Mouse (Mus musculus) kidney, postnatal 36 days (tissue): Measurements from ENCODE around the gene Olfr1417.

Source experiments
- DNase-seq, 2 experiments: peaks; one replicate each; pipeline ENCODE4 v3.0.0; 2021 to 2022; ENCODE audit warnings: mixed read lengths in 2 of 2

Gene Olfr1417

DNA sequence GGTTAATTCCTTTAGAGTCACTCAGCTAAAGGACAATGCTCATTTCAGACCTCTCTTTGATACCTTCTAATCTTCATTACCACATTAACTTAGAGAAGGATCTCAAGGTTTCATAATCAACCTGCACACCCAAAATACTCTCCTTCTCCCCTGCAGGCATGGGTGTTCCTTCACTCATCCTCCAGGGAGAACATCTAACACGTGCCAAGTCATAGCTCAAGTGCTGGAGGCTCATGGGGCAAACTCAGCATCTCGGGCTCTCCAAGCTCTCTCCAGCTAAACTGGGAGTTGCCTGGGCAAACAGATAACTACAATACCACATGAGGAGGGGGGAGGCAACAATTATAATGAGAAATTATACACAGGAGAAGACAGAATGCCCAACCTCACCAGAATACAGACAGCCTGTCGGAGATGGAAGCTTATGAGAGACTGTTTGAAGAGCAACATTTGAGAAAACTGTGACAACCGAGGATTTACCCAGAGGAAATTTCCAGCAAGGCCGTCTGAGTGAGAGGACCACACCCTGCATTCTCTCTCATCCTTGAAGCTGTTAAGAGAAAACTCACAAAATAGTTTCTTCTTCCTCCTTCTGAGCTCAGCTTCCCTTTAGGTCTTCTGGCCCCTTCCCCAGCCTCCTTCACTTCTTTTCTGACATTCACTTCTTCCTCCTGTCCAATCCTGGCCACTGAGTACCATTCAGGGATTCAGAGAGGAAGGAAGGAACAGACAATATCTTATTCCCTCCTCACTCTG is 28.8 kb downstream of the Olfr1417 start:
- DNase-seq = no peak

DNA sequence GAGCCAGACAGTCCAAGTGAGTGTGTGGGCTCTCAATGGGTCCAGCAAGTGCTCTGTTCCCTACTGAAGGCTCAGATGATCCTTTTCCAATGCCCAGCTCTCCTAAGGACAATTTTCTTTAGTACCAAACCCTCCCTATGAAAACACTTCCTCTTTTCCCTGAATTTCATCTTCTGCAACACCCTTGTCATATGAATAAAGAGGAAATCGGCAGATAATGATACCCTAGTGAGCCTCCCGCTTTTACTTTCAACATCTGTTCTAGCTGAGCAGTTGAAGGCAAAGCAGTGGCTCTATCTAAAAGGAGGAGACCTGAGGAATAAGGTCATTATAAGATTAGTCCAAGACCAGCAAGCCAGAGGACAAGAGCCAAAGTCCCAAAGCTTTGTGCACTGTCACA is 30.6 kb downstream of the Olfr1417 start:
- no peak for DNase-seq

DNA sequence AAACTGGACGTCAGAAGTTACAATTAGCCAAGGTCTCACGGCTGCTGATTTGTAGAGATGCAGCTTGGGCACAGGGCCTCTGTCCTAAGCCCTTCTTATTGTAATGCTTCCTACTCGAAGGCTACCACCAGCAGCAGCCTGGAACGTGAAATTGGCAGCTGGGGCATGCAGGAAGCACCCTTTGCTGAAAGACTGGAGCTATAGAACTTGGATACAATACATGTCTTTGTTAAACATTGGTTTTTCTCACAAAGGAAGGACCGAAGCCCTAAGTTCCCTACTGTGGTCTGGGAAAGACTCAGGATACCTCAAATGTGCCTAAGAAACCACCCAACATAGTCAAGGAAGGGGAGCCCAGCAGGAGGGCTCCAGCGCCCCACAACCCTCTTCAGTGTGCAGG is 31.2 kb downstream of the Olfr1417 start:
- no peak for DNase-seq

DNA sequence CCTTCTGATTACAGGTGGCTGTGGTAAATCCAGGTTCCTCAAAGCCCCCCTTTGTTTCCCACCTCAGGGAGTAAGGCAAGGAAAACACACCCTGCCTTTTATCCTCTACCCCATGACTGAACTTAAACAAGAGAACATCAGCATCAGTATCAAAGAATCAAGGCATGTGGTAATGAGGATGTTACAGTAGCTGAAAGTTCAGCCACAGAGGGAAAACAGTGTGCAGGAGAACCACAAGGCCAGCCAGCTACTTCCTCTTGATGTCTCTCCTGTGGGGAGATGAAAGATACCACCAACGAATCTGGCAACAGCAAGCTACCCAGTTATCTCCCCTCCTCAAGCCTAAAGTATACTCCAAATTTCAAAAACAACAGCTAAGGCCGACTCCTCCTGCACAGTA is 31.8 kb downstream of the Olfr1417 start:
- DNase-seq = no peak

DNA sequence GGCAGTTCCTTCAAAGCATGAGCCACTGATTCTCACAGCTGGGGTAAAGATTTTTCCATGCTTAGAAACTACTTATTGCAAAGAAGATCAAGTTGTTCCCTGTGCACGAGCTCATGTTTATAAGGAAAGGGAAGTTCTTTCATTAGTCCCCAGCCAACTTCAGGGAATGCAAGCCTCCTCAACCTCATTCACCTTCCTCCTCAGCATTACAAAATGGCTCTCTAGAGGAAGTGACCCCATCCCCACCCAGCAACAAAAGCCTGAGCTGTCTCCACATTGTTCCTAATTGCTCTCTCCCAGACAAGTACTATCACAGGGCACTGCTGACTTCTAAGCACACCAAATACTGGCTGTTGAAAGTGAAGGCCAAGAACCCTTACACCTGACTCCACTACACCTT is 34.6 kb downstream of the Olfr1417 start:
- DNase-seq = no peak

DNA sequence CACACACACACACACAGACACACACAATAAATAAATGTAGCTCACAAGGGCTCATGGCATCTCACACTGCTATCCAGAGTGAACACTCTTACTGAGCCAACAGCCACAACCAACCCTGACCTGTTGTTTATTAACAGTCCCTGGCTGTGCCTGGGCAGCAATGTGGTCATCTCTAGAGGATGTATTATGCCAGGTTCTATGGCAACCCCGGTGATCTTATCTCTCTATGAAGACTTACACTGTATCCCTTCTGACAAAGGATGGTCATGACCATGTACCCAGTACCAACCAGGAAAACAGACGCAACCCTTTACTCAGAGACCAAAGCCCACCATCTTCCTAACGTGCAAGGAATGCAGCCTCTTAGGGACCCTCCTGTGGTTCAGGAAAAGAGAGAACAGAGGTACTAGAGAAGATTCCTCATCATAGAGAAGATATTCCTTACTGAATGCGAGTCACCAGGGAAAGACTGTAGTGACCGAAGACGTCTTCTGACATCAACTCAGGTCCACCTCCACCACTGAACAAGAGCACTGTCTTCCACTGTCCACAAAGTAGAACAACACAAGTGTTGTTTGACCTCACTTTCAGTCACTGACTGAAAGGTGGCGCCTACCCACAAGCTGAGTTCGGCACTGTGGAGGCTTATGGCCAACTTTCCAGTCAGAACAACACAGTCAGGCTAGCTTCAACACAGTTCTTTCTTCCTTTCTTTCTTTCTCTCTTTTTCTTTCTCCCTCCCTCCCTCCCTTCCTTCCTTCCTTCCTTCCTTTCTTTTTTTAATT is 38.3 kb downstream of the Olfr1417 start:
- peak; percentile 16 to 18 for DNase-seq

DNA sequence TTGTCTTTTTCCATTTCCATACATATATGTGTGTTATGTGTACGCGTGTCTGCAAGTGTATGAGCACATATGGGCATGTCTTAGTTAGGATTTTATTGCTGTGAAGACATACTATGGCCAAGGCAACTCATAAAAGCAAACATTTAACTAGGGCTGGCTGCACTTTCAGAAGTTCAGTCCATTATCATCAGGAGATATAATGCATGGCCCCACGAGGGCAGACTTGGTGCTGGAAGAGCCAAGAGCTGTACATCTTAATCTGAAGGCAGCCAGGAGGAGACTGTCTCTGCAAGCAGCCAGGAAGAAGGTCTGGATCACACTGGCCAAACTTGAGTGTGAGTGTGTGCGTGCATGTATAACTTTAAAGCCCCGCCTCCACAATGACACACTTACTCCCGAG is 44.6 kb downstream of the Olfr1417 start:
- DNase-seq = no peak

DNA sequence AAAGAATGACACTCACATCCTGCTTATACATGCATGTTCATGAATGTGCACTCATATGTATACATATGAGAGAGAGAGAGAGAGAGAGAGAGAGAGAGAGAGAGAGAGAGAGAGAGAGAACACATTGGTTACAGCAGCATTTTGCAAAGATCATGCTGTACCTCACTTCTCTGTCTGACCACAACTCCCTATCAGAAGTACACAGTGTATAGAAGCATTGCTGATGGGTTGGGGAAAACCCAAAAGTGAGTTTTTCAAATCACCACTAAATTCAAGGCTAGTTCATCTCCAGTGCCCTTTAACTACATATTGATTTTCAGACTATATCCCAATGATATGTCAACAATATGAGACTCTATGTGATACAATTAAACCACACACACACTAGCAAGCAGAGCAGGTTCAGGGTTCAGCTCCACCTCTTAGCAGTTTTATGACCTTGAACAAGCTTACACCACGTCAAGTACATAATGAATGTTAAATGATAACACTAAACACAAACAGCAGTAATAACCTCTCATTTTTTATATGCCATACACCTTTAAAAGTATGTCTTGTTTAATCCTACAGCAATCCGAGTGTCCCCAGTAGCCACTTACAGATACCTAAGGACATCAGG is 45.2 kb downstream of the Olfr1417 start:
- no peak for DNase-seq

DNA sequence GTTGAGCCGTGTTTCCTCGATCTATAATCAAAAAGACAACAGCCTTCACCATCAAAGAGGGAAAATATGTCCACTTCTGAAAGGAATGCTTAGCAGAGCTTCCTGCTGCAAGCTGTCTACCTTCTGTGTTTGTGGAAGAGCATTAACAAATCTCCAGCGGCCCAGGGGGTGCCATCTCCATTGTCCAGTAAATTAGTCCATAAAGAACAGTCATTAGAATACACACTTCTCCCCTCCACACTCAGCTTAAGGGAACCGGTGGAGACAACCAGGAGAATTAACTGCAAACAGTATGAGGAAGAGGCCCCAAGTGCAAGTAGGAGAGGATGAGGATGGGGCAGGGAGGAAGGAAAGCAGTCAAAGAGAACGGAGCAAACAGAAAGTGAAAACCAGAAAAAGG is 47.2 kb downstream of the Olfr1417 start:
- no peak for DNase-seq

DNA sequence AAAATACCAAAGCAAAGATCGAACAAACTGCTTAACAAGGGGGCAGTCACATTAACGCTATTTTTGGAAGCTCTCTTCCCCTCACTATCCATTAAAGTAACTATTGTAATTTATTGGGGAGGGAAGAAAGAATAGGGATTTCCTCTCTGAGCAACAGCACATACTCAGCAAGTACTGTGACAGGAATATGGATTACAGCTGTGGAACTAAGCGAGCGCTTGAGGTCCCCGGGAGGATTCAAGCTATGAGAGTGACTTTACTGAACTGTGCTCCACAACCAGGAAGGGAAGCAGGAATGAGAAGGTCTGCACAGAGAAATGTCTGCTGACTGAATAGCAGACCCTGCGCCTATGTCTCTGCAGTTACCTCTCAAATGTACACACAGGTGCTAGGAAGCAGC is 50.1 kb downstream of the Olfr1417 start:
- no peak for DNase-seq

DNA sequence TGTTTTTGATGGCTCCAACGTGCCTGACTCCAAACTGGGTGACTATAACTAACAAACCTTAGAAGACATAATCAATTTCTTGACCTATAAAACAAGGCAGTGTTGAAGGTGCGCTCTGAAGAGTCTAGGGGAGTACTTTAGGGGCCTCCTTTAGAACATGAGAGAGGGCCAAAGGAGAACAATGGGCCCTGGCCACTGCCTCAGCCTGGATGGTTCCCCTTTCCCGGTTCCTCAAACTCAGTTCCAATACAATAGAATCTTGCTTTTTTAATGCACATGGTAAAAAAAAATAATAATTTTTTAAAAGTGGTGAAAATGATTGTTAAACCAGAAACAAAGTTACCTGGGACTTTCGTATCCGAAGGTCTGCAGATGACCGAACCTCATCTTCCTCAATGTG is 51.2 kb downstream of the Olfr1417 start:
- DNase-seq = no peak

DNA sequence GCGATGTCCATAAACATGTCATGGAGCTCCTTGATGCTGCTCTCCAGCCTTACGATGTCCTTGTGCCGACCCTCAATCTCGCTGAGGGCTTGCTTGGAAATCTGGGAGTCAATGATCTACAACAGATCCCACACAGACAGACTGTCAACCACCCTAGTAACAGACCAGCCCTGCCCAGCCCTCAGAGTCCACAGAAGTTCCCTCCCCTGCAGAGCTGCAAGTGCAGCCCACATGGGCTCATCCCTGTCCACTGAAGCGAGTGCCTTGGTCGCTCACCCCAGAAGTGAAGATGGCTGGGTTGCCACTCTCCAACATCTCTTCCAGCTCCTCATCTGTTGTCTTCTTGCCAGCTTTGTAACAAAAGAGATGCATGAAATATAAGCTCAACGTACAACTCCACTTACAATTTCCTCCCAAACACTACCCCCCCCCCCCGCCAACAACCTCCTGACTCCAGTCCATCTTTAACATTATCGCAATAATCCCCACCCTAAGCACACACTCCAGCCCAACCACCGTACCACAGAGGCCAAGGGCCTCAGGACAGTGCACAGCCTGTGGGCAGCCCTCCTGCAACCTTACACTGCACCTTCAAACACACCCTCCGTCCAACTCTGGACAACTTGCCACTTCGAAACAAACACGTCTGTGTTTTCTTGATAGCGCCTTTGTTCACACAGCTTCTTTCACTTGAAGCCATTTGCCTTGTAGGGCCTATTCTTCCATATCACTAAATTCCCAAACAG is 53.4 kb downstream of the Olfr1417 start:
- no peak for DNase-seq

DNA sequence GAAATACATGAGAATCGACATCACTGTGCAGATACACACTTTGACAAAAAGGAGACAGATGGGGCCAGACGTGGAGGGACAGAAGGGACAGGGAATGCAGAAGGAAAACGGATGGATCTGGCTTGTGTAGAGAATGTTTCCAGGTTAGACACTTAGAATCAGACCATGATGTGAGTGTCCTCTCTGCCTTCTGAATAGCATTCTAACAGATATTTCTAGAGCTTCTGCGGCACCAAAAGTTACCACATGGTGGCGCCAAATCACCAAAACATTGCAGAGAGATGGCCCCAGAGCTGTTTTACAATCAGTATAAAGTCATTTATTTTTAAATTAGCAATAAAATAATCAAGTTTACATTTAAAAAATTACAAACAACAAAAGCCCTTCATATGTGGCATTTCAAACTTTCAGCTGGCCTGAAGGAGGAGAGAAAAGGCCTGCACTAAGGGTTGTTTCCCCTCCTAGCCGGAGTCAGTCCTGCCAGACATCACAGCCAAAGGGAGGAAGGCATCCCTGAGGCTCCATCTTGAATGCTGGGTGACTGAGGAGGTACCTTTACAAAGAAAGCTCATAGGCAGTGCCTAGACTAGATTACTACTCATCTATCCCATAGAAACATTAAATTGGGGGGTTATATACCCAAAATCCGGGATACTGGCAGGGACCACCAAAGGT is 61.7 kb downstream of the Olfr1417 start:
- peak; percentile 52 to 84 for DNase-seq
